Mouse (Mus musculus) liver, embryonic 14.5 days (tissue): ENCODE results near the gene Ush2a.

Experiments
- CTCF ChIP-seq: IDR thresholded peaks from 2 replicates; pipeline ENCODE4 v1.5.1; 2016; ENCODE audit warnings: antibody characterized with exemption, low read depth, control low read depth
- EP300 ChIP-seq: IDR thresholded peaks from 2 replicates; pipeline ENCODE4 v1.6.1; 2016; ENCODE audit warnings: antibody characterized with exemption, low read depth

- TF ChIP-seq CTCF, result no peak
- TF ChIP-seq EP300, result no peak
These were observed 275.2 kb downstream of the Ush2a start for GRCm38 (mm10) chr1:188537021-188537420.
